Mouse (Mus musculus) spleen, adult 2 months (tissue): ENCODE measurements around the gene Pum1.

ENCODE experiments used
- CTCF ChIP-seq: fragments of 200-500 bp; IDR thresholded peaks from 2 replicates; pipeline ENCODE4 v1.5.1; 2011; ENCODE audit warnings: mild to moderate bottlenecking, inconsistent platforms; ENCODE audit not compliant: insufficient read depth, insufficient read length, insufficient replicate concordance; ENCODE audit errors: extremely low read depth
- POLR2A ChIP-seq: fragments of 200-500 bp; IDR thresholded peaks from 2 replicates; pipeline ENCODE4 v1.6.1; 2011; ENCODE audit warnings: low read depth, low read length, inconsistent platforms

DNA sequence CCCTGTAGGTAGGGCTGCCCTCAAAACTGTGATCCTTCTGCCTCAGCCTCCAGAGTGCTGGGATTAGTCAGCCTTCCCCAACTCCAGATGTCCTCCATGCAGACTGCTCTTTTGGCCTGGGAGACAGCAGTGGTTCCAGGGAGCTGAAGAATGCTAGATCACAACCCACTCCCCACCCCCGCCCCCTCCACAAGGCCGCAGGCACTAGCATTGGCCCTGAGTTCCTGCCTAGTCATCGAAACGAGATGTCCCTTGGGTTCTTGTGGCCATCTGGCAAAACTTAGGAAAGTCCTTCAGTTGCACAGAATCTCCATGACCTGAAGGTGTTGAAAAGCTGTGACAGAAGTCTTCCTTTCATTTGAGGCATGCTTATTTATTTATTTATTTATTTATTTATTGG is 10.6 kb upstream of the Pum1 start:
- TF ChIP-seq CTCF (no peak), POLR2A (no peak)
